Mouse (Mus musculus): Measurements from ENCODE around the gene Gm11060. TPM values are rescaled to one million over a fixed set of nuclear protein-coding genes. Genes with fewer than 3 reads are reported as not detected.

Gene Gm11060
- total and polyA plus RNA-seq, 3 experiments: not detected

- H3K27ac ChIP-seq: no peak overlapping the region
- H3K27me3 ChIP-seq (ENCODE audit: control insufficient read depth, insufficient read depth, low read length): no peaks in the 10 kb centered on the region
- no peaks in the 10 kb centered on the region for H3K36me3 ChIP-seq (ENCODE audit: control insufficient read depth, insufficient read depth, low read length)
- no peaks in the 10 kb centered on the region for H3K79me2 ChIP-seq (replicated peaks; ENCODE audit: control insufficient read depth, insufficient read depth, low read length)
- DNase-seq: no peak
- H3K9ac ChIP-seq (ENCODE audit: low read depth, low read length): no peak overlapping the region
- no peaks in the 10 kb centered on the region for H3K4me1 ChIP-seq (ENCODE audit: control insufficient read depth, insufficient read depth, low read length)
- TF ChIP-seq POLR2A (IDR thresholded peaks at IDR 0.05; ENCODE audit: insufficient read depth, low read depth, low read length) (no peak), EP300 (IDR thresholded peaks at IDR 0.05; ENCODE audit: insufficient read depth, low read depth, low read length) (no peak), CTCF (IDR thresholded peaks at IDR 0.05) (peak; percentile 60)
- H3K4me3 ChIP-seq: no peak overlapping the region
- 62% methylated on average over 4 of the region's 4 CpGs for WGBS
- intact Hi-C loops (cut with DNase I): loop anchor here (5.0 kb wide), 2 partner anchors 115 to 160 kb away; no protein-coding TSS in a partner anchor
Observed at GRCm38 (mm10) chr2:105072496-105072895, 19.3 kb upstream of the Gm11060 start.

- Histone ChIP-seq H3K4me3 (no peak overlapping the region), H3K9ac (ENCODE audit: low read depth, low read length) (no peak overlapping the region), H3K4me1 (ENCODE audit: control insufficient read depth, insufficient read depth, low read length) (no peaks in the 10 kb centered on the region), H3K36me3 (ENCODE audit: control insufficient read depth, insufficient read depth, low read length) (no peaks in the 10 kb centered on the region), H3K27me3 (ENCODE audit: control insufficient read depth, insufficient read depth, low read length) (no peaks in the 10 kb centered on the region), H3K79me2 (replicated peaks; ENCODE audit: control insufficient read depth, insufficient read depth, low read length) (no peaks in the 10 kb centered on the region), H3K27ac (no peak overlapping the region)
- TF ChIP-seq POLR2A (IDR thresholded peaks at IDR 0.05; ENCODE audit: insufficient read depth, low read depth, low read length) (no peak), CTCF (IDR thresholded peaks at IDR 0.05) (no peak), EP300 (IDR thresholded peaks at IDR 0.05; ENCODE audit: insufficient read depth, low read depth, low read length) (no peak)
- no peak for DNase-seq
- WGBS: 40% methylated on average over 4 of the region's 4 CpGs
- intact Hi-C loops (cut with DNase I): loop anchor here (5.0 kb wide), 2 partner anchors 113 to 158 kb away; no protein-coding TSS in a partner anchor
Observed at GRCm38 (mm10) chr2:105074196-105074595, 17.6 kb upstream of the Gm11060 start.

- WGBS: 68% methylated on average over 5 of the region's 5 CpGs
- Histone ChIP-seq H3K27ac (no peak overlapping the region), H3K9ac (ENCODE audit: low read depth, low read length) (no peak overlapping the region), H3K27me3 (ENCODE audit: control insufficient read depth, insufficient read depth, low read length) (no peaks in the 10 kb centered on the region), H3K79me2 (replicated peaks; ENCODE audit: control insufficient read depth, insufficient read depth, low read length) (no peaks in the 10 kb centered on the region), H3K4me3 (no peak overlapping the region), H3K4me1 (ENCODE audit: control insufficient read depth, insufficient read depth, low read length) (no peaks in the 10 kb centered on the region), H3K36me3 (ENCODE audit: control insufficient read depth, insufficient read depth, low read length) (no peaks in the 10 kb centered on the region)
- TF ChIP-seq EP300 (IDR thresholded peaks at IDR 0.05; ENCODE audit: insufficient read depth, low read depth, low read length) (no peak), CTCF (IDR thresholded peaks at IDR 0.05) (no peak), POLR2A (IDR thresholded peaks at IDR 0.05; ENCODE audit: insufficient read depth, low read depth, low read length) (no peak)
- intact Hi-C loops (cut with DNase I): no loop called here
- no peak for DNase-seq
Observed at GRCm38 (mm10) chr2:105075809-105076208, 16.0 kb upstream of the Gm11060 start.

- 90% methylated on average over 7 of the region's 7 CpGs for WGBS
- Histone ChIP-seq H3K27me3 (ENCODE audit: control insufficient read depth, insufficient read depth, low read length) (no peaks in the 10 kb centered on the region), H3K27ac (no peak overlapping the region), H3K36me3 (ENCODE audit: control insufficient read depth, insufficient read depth, low read length) (no peaks in the 10 kb centered on the region), H3K4me3 (no peak overlapping the region), H3K4me1 (ENCODE audit: control insufficient read depth, insufficient read depth, low read length) (no peaks in the 10 kb centered on the region), H3K79me2 (replicated peaks; ENCODE audit: control insufficient read depth, insufficient read depth, low read length) (no peaks in the 10 kb centered on the region), H3K9ac (ENCODE audit: low read depth, low read length) (no peak overlapping the region)
- no peak for TF ChIP-seq POLR2A (IDR thresholded peaks at IDR 0.05; ENCODE audit: insufficient read depth, low read depth, low read length)
- TF ChIP-seq CTCF (IDR thresholded peaks at IDR 0.05): no peak
- intact Hi-C loops (cut with DNase I): no loop called here
- no peak for DNase-seq
Observed at GRCm38 (mm10) chr2:105077151-105077550, 14.7 kb upstream of the Gm11060 start.

- Histone ChIP-seq H3K27me3 (ENCODE audit: control insufficient read depth, insufficient read depth, low read length) (no peaks in the 10 kb centered on the region), H3K27ac (no peak overlapping the region), H3K4me3 (no peak overlapping the region), H3K9ac (ENCODE audit: low read depth, low read length) (no peak overlapping the region), H3K36me3 (ENCODE audit: control insufficient read depth, insufficient read depth, low read length) (no peaks in the 10 kb centered on the region), H3K4me1 (ENCODE audit: control insufficient read depth, insufficient read depth, low read length) (no peaks in the 10 kb centered on the region), H3K79me2 (replicated peaks; ENCODE audit: control insufficient read depth, insufficient read depth, low read length) (no peaks in the 10 kb centered on the region)
- DNase-seq: no peak
- 36% methylated on average over 9 of the region's 9 CpGs for WGBS
- TF ChIP-seq CTCF (IDR thresholded peaks at IDR 0.05) (no peak), EP300 (IDR thresholded peaks at IDR 0.05; ENCODE audit: insufficient read depth, low read depth, low read length) (no peak), POLR2A (IDR thresholded peaks at IDR 0.05; ENCODE audit: insufficient read depth, low read depth, low read length) (no peak)
- intact Hi-C loops (cut with DNase I): no loop called here
Observed at GRCm38 (mm10) chr2:105082256-105082790, 9.5 kb upstream of the Gm11060 start.

GRCm38 (mm10) chr2:105084035-105084434 lies 7.8 kb upstream of the Gm11060 start:
- Histone ChIP-seq H3K79me2 (replicated peaks; ENCODE audit: control insufficient read depth, insufficient read depth, low read length) (no peaks in the 10 kb centered on the region), H3K4me1 (ENCODE audit: control insufficient read depth, insufficient read depth, low read length) (no peaks in the 10 kb centered on the region), H3K27ac (no peak overlapping the region), H3K9ac (ENCODE audit: low read depth, low read length) (no peak overlapping the region), H3K4me3 (no peak overlapping the region), H3K36me3 (ENCODE audit: control insufficient read depth, insufficient read depth, low read length) (no peaks in the 10 kb centered on the region), H3K27me3 (ENCODE audit: control insufficient read depth, insufficient read depth, low read length) (no peaks in the 10 kb centered on the region)
- no peak for DNase-seq
- TF ChIP-seq EP300 (IDR thresholded peaks at IDR 0.05; ENCODE audit: insufficient read depth, low read depth, low read length) (no peak), POLR2A (IDR thresholded peaks at IDR 0.05; ENCODE audit: insufficient read depth, low read depth, low read length) (no peak), CTCF (IDR thresholded peaks at IDR 0.05) (no peak)
- intact Hi-C loops (cut with DNase I): no loop called here
- 69% methylated on average over 4 of the region's 4 CpGs for WGBS

Measured in heart, adult 2 months (tissue).